Mouse (Mus musculus): ENCODE results near the gene 4833423E24Rik. TPM values are rescaled to one million over a fixed set of nuclear protein-coding genes. Genes with fewer than 3 reads are reported as not detected.

Gene 4833423E24Rik
- polyA plus RNA-seq, 1 experiment from 2014 or later, result not detected

DNA sequence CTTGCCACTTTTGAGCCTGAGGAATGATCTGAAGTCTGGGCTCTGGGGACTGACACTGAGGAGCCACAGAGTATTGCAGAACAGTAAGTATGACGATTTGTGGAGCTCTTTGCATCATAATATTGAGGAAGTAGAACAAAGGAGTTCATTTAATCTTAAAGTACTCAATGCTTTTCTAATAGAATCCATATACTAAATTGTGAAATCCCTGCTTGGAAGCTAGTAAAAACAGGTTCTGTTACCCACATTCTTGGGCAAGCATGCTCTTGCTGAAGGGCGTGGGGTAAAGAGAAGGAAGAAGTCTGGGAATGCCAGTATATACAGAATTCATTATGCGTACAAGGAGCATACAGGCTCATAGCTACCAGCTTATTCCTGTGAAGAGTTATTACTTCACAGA lies 8.4 kb downstream of the 4833423E24Rik start:
- no peak overlapping the region for H3K27ac ChIP-seq (replicated peaks; ENCODE audit: low read depth, low read length)
- no peaks in the 10 kb centered on the region for H3K36me3 ChIP-seq (ENCODE audit: control insufficient read depth, insufficient read depth, low read length)
- no peaks in the 10 kb centered on the region for H3K9me3 ChIP-seq (ENCODE audit: control insufficient read depth, low read length)
- WGBS, result 84% methylated on average over 3 of the region's 3 CpGs
- no peaks in the 10 kb centered on the region for H3K4me1 ChIP-seq (ENCODE audit: control insufficient read depth, insufficient read depth, low read length)
- no peak for DNase-seq (ENCODE audit: low spot score)
- H3K4me2 ChIP-seq (ENCODE audit: low read depth, severe bottlenecking), result no peak overlapping the region
- H3K27me3 ChIP-seq (ENCODE audit: control insufficient read depth, insufficient read depth, low read length), result no peaks in the 10 kb centered on the region
- no peak overlapping the region for H3K4me3 ChIP-seq (ENCODE audit: low read depth, low read length)
- no peak overlapping the region for H3K9ac ChIP-seq (ENCODE audit: low read length)
- ATAC-seq (ENCODE audit: insufficient number of reproducible peaks, low FRiP score, low TSS enrichment, low read depth), result no peak

GRCm38 (mm10) chr2:85490396-85490795 lies 28.4 kb downstream of the 4833423E24Rik start:
- Histone ChIP-seq H3K27me3 (ENCODE audit: control insufficient read depth, insufficient read depth, low read length) (no peaks in the 10 kb centered on the region), H3K9me3 (ENCODE audit: control insufficient read depth, low read length) (no peaks in the 10 kb centered on the region), H3K4me1 (ENCODE audit: control insufficient read depth, insufficient read depth, low read length) (no peaks in the 10 kb centered on the region), H3K27ac (replicated peaks; ENCODE audit: low read depth, low read length) (no peak overlapping the region), H3K4me3 (ENCODE audit: low read depth, low read length) (no peak overlapping the region), H3K4me2 (ENCODE audit: low read depth, severe bottlenecking) (no peak overlapping the region), H3K36me3 (ENCODE audit: control insufficient read depth, insufficient read depth, low read length) (no peaks in the 10 kb centered on the region), H3K9ac (ENCODE audit: low read length) (no peak overlapping the region)
- ATAC-seq (ENCODE audit: insufficient number of reproducible peaks, low FRiP score, low TSS enrichment, low read depth) (no peak), DNase-seq (ENCODE audit: low spot score) (no peak)
- 84% methylated on average over 5 of the region's 5 CpGs for WGBS

- Histone ChIP-seq H3K4me2 (ENCODE audit: low read depth, severe bottlenecking) (no peak overlapping the region), H3K4me1 (ENCODE audit: control insufficient read depth, insufficient read depth, low read length) (no peaks in the 10 kb centered on the region), H3K27me3 (ENCODE audit: control insufficient read depth, insufficient read depth, low read length) (no peaks in the 10 kb centered on the region), H3K9me3 (ENCODE audit: control insufficient read depth, low read length) (no peaks in the 10 kb centered on the region), H3K9ac (ENCODE audit: low read length) (no peak overlapping the region), H3K36me3 (ENCODE audit: control insufficient read depth, insufficient read depth, low read length) (no peaks in the 10 kb centered on the region), H3K27ac (replicated peaks; ENCODE audit: low read depth, low read length) (no peak overlapping the region), H3K4me3 (ENCODE audit: low read depth, low read length) (no peak overlapping the region)
- 81% methylated on average over 3 of the region's 3 CpGs for WGBS
- DNase-seq (ENCODE audit: low spot score) (no peak), ATAC-seq (ENCODE audit: insufficient number of reproducible peaks, low FRiP score, low TSS enrichment, low read depth) (no peak)
Observed at GRCm38 (mm10) chr2:85466801-85467325, 52.0 kb downstream of the 4833423E24Rik start.

DNA sequence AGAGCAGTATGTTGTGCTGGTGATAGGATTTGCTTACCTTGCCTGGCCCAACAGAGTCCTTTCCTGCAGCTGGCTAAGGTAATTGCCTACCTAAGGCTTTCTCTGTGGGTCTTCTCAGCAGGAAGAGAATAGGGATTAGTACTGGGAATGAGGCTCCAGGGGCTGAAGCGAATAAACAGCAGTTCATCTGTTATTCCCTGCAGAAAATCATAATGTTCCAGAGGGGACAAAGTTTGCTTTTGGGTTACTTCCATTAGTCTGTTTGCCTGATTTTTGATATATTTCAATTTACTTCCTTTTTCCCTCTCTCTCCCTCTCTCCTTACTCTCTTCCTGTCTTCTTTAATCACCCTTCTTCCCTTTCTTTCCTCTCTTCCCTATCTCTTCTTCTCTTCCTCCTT lies 75.3 kb downstream of the 4833423E24Rik start, which contains the start of gene Olfr995:
Gene Olfr995 (minus strand): TSS at position 101 of the 400 bp plus-strand sequence.
- Histone ChIP-seq H3K4me2 (ENCODE audit: low read depth, severe bottlenecking) (no peak within 1 kb of the TSS), H3K4me3 (ENCODE audit: low read depth, low read length) (no peak within 1 kb of the TSS), H3K4me1 (ENCODE audit: control insufficient read depth, insufficient read depth, low read length) (no peaks in the 10 kb centered on the region), H3K9ac (ENCODE audit: low read length) (no peak within 1 kb of the TSS), H3K9me3 (ENCODE audit: control insufficient read depth, low read length) (no peaks in the 10 kb centered on the region), H3K27ac (replicated peaks; ENCODE audit: low read depth, low read length) (no peak within 1 kb of the TSS), H3K27me3 (ENCODE audit: control insufficient read depth, insufficient read depth, low read length) (no peaks in the 10 kb centered on the region), H3K36me3 (ENCODE audit: control insufficient read depth, insufficient read depth, low read length) (no peaks in the 10 kb centered on the region)
- DNase-seq (ENCODE audit: low spot score) (no peak), ATAC-seq (ENCODE audit: insufficient number of reproducible peaks, low FRiP score, low TSS enrichment, low read depth) (no peak)
- 26% methylated on average over 1 of the region's 1 CpGs for WGBS

GRCm38 (mm10) chr2:85442546-85442945 lies 76.3 kb downstream of the 4833423E24Rik start:
- Histone ChIP-seq H3K9me3 (ENCODE audit: control insufficient read depth, low read length) (no peaks in the 10 kb centered on the region), H3K4me3 (ENCODE audit: low read depth, low read length) (no peak overlapping the region), H3K4me1 (ENCODE audit: control insufficient read depth, insufficient read depth, low read length) (no peaks in the 10 kb centered on the region), H3K36me3 (ENCODE audit: control insufficient read depth, insufficient read depth, low read length) (no peaks in the 10 kb centered on the region), H3K4me2 (ENCODE audit: low read depth, severe bottlenecking) (no peak overlapping the region), H3K9ac (ENCODE audit: low read length) (no peak overlapping the region), H3K27me3 (ENCODE audit: control insufficient read depth, insufficient read depth, low read length) (no peaks in the 10 kb centered on the region), H3K27ac (replicated peaks; ENCODE audit: low read depth, low read length) (no peak overlapping the region)
- no peak for DNase-seq (ENCODE audit: low spot score)
- ATAC-seq (ENCODE audit: insufficient number of reproducible peaks, low FRiP score, low TSS enrichment, low read depth), result no peak

- H3K4me3 ChIP-seq (ENCODE audit: low read depth, low read length), result no peak within 1 kb of the TSS
- ATAC-seq (ENCODE audit: insufficient number of reproducible peaks, low FRiP score, low TSS enrichment, low read depth), result no peak
- H3K9ac ChIP-seq (ENCODE audit: low read length), result no peak within 1 kb of the TSS
- no peaks in the 10 kb centered on the region for H3K9me3 ChIP-seq (ENCODE audit: control insufficient read depth, low read length)
- H3K27ac ChIP-seq (replicated peaks; ENCODE audit: low read depth, low read length), result no peak within 1 kb of the TSS
- H3K4me2 ChIP-seq (ENCODE audit: low read depth, severe bottlenecking), result no peak within 1 kb of the TSS
- H3K36me3 ChIP-seq (ENCODE audit: control insufficient read depth, insufficient read depth, low read length), result no peaks in the 10 kb centered on the region
- 88% methylated on average over 3 of the region's 3 CpGs for WGBS
- DNase-seq (ENCODE audit: low spot score), result no peak
- no peaks in the 10 kb centered on the region for H3K4me1 ChIP-seq (ENCODE audit: control insufficient read depth, insufficient read depth, low read length)
- H3K27me3 ChIP-seq (ENCODE audit: control insufficient read depth, insufficient read depth, low read length), result no peaks in the 10 kb centered on the region
Observed at GRCm38 (mm10) chr2:85436351-85436750, 82.5 kb downstream of the 4833423E24Rik start, which contains the start of gene Olfr994. Olfr994 (minus strand) TSS chr2:85436451.

Other genes starting within 250 kb of the 4833423E24Rik start
- not detected in 2 replicates for gene Olfr987, start 179.7 kb downstream of the 4833423E24Rik start, polyA plus RNA-seq (2014; fragmentation: Nextera tagmentation; extraction: Ambion mirVana)
- gene Olfr988, start 155.8 kb downstream of the 4833423E24Rik start, polyA plus RNA-seq (2014; fragmentation: Nextera tagmentation; extraction: Ambion mirVana), result not detected in 2 replicates
- gene Olfr992, start 109.6 kb downstream of the 4833423E24Rik start, polyA plus RNA-seq (2014; fragmentation: Nextera tagmentation; extraction: Ambion mirVana), result not detected in 2 replicates
- gene Olfr993, start 104.1 kb downstream of the 4833423E24Rik start, polyA plus RNA-seq (2014; fragmentation: Nextera tagmentation; extraction: Ambion mirVana), result not detected in 2 replicates
- not detected in 2 replicates for gene Olfr994, start 82.6 kb downstream of the 4833423E24Rik start, polyA plus RNA-seq (2014; fragmentation: Nextera tagmentation; extraction: Ambion mirVana)
- gene Olfr995, start 75.4 kb downstream of the 4833423E24Rik start, polyA plus RNA-seq (2014; fragmentation: Nextera tagmentation; extraction: Ambion mirVana), result not detected in 2 replicates
- gene Olfr996, start 60.2 kb upstream of the 4833423E24Rik start, polyA plus RNA-seq (2014; fragmentation: Nextera tagmentation; extraction: Ambion mirVana), result not detected in 2 replicates
- gene Olfr998, start 69.9 kb upstream of the 4833423E24Rik start, polyA plus RNA-seq (2014; fragmentation: Nextera tagmentation; extraction: Ambion mirVana), result not detected in 2 replicates
- gene Olfr1000, start 92.9 kb upstream of the 4833423E24Rik start, polyA plus RNA-seq (2014; fragmentation: Nextera tagmentation; extraction: Ambion mirVana), result not detected in 2 replicates
- gene Olfr1002, start 131.7 kb upstream of the 4833423E24Rik start, polyA plus RNA-seq (2014; fragmentation: Nextera tagmentation; extraction: Ambion mirVana), result not detected in 2 replicates
- not detected in 2 replicates for gene Olfr154, start 145.4 kb upstream of the 4833423E24Rik start, polyA plus RNA-seq (2014; fragmentation: Nextera tagmentation; extraction: Ambion mirVana)
- not detected in 2 replicates for gene Olfr1006, start 159.7 kb upstream of the 4833423E24Rik start, polyA plus RNA-seq (2014; fragmentation: Nextera tagmentation; extraction: Ambion mirVana)
- not detected in 2 replicates for gene Olfr1008, start 170.4 kb upstream of the 4833423E24Rik start, polyA plus RNA-seq (2014; fragmentation: Nextera tagmentation; extraction: Ambion mirVana)
- gene Olfr1009, start 196.4 kb upstream of the 4833423E24Rik start, polyA plus RNA-seq (2014; fragmentation: Nextera tagmentation; extraction: Ambion mirVana), result not detected in 2 replicates
- gene Olfr1012, start 243.7 kb upstream of the 4833423E24Rik start, polyA plus RNA-seq (2014; fragmentation: Nextera tagmentation; extraction: Ambion mirVana), result not detected in 2 replicates
- not detected in 2 replicates for gene Olfr1013, start 248.1 kb upstream of the 4833423E24Rik start, polyA plus RNA-seq (2014; fragmentation: Nextera tagmentation; extraction: Ambion mirVana)